Mouse (Mus musculus): ENCODE measurements around the gene Nicn1. TPM values are rescaled to one million over a fixed set of nuclear protein-coding genes. Genes with fewer than 3 reads are reported as not detected.
"Not testable (repeated sequence)": the region's sequence is repeated elsewhere in the genome, so short reads cannot be mapped to it uniquely, and the experiment has no call there.

The Nicn1 gene
- polyA plus RNA-seq, 1 experiment from 2014 or later, result 22.6 TPM

- Histone ChIP-seq H3K9ac (peak overlapping the region; percentile 97), H3K36me3 (no peaks in the 10 kb centered on the region), H3K27me3 (replicated peaks) (no peaks in the 10 kb centered on the region), H3K4me3 (peak overlapping the region; percentile 98), H3K4me1 (replicated peaks) (peaks cover 71% of the 10 kb centered on the region), H3K9me3 (replicated peaks) (no peaks in the 10 kb centered on the region), H3K27ac (ENCODE audit: poor library complexity, severe bottlenecking) (peak overlapping the region; percentile 99), H3K4me2 (peak overlapping the region; percentile 80)
- peak; percentile 40 for ATAC-seq (ENCODE audit: insufficient number of reproducible peaks, low FRiP score)
- under 1% methylated on average over 10 of the region's 10 CpGs for WGBS
Observed at GRCm38 (mm10) chr9:108264191-108264921, 25.9 kb upstream of the Nicn1 start.

DNA sequence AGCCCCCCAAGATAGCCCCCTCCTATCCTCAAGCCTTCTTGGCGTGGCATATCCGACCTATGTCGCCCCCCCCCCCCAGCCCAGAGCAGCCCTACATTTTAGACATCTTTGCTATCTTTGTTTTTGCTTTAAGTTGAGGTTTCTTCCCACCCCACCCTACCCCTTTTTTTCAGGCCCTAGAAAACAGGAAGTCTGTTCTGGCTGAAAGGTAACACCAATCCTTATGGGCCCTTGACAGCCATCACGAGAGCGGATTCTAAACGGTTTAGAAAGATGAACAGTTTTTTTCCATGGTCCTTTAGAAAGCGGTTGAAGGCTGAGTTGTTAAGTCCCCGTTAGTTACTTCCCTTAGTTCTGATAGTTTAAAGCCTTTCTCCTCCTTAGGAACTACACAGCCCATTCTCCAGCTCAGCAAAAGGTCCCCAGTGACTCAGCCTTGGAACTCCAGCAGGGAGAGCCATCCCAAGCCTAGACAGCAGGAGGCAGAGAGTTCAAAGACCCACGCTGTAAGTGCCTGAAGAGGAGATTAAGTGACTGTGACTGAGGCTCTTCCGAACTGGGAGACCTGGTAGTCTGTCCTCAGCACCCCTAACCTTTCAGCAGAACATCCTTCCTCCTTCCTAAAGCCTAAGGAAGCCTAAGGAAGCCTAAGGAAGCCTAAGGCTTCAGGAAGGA lies 23.8 kb upstream of the Nicn1 start:
- Histone ChIP-seq H3K4me1 (replicated peaks) (peaks cover 54% of the 10 kb centered on the region), H3K4me3 (no peak overlapping the region), H3K36me3 (no peaks in the 10 kb centered on the region), H3K27ac (ENCODE audit: poor library complexity, severe bottlenecking) (peak overlapping the region; percentile 56), H3K27me3 (replicated peaks) (no peaks in the 10 kb centered on the region), H3K9me3 (replicated peaks) (no peaks in the 10 kb centered on the region), H3K4me2 (no peak overlapping the region), H3K9ac (no peak overlapping the region)
- ATAC-seq (ENCODE audit: insufficient number of reproducible peaks, low FRiP score), result no peak
- 60% methylated on average over 10 of the region's 10 CpGs for WGBS

DNA sequence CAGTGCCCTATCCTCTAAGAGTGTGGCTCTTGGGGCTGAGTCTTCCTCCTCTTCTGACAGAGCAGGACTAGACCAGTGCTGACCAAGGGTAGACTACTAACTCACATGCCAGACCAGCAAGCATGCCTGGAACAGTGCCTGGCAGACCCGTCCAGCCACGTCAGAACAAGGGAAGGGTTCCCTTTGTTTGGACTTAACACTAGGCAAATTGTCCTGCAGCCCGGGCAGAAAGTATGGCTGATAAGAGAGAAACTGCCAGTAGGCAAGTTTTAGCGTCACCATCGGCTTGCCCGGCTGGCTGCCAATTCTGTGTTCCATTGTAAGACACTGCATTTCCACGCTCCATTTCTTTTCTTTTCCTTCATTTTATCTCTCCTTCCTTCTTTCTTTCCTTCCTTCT lies 22.5 kb upstream of the Nicn1 start:
- no peaks in the 10 kb centered on the region for H3K27me3 ChIP-seq (replicated peaks)
- H3K27ac ChIP-seq (ENCODE audit: poor library complexity, severe bottlenecking), result peak overlapping the region; percentile 45
- no peaks in the 10 kb centered on the region for H3K9me3 ChIP-seq (replicated peaks)
- H3K4me1 ChIP-seq (replicated peaks), result peaks cover 50% of the 10 kb centered on the region
- no peak for ATAC-seq (ENCODE audit: insufficient number of reproducible peaks, low FRiP score)
- H3K4me2 ChIP-seq, result no peak overlapping the region
- no peaks in the 10 kb centered on the region for H3K36me3 ChIP-seq
- no peak overlapping the region for H3K4me3 ChIP-seq
- 40% methylated on average over 7 of the region's 7 CpGs for WGBS
- H3K9ac ChIP-seq, result no peak overlapping the region

GRCm38 (mm10) chr9:108268701-108269100 lies 21.5 kb upstream of the Nicn1 start:
- H3K9ac ChIP-seq; H3K9me3 ChIP-seq (replicated peaks); H3K36me3 ChIP-seq; H3K4me3 ChIP-seq; H3K27me3 ChIP-seq (replicated peaks); H3K4me2 ChIP-seq; ATAC-seq (ENCODE audit: insufficient number of reproducible peaks, low FRiP score); H3K27ac ChIP-seq (ENCODE audit: poor library complexity, severe bottlenecking): not testable (repeated sequence)
- 53% methylated on average over 7 of the region's 7 CpGs for WGBS
- peaks cover 53% of the 10 kb centered on the region for H3K4me1 ChIP-seq (replicated peaks)

GRCm38 (mm10) chr9:108271941-108272340 lies 18.3 kb upstream of the Nicn1 start:
- WGBS, result 26% methylated on average over 2 of the region's 2 CpGs
- Histone ChIP-seq H3K27me3 (replicated peaks) (no peaks in the 10 kb centered on the region), H3K27ac (ENCODE audit: poor library complexity, severe bottlenecking) (no peak overlapping the region), H3K9me3 (replicated peaks) (no peaks in the 10 kb centered on the region), H3K36me3 (no peaks in the 10 kb centered on the region), H3K9ac (no peak overlapping the region), H3K4me2 (no peak overlapping the region), H3K4me3 (no peak overlapping the region), H3K4me1 (replicated peaks) (peaks cover 42% of the 10 kb centered on the region)
- ATAC-seq (ENCODE audit: insufficient number of reproducible peaks, low FRiP score), result no peak

DNA sequence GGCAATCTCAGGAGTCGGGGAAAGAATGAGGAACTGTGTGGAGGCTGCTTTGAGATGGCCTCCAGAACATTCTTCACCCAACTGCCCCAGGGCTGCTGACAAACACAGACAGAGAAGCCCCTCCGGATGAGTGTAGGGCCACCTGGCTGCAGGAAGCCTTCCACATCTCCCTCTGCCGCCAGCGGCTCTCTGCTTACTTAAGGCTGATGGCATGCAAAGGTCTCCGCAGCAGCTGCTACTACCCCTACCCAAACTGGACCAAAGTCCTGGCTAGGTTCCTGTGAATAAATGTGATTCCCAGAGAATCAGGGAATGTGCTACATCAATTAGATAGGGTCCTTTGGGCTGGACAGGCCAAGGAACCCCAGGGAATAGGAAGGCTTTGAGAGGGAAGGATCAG lies 17.5 kb upstream of the Nicn1 start:
- no peaks in the 10 kb centered on the region for H3K9me3 ChIP-seq (replicated peaks)
- H3K27me3 ChIP-seq (replicated peaks), result no peaks in the 10 kb centered on the region
- H3K4me2 ChIP-seq, result no peak overlapping the region
- H3K4me3 ChIP-seq, result no peak overlapping the region
- H3K27ac ChIP-seq (ENCODE audit: poor library complexity, severe bottlenecking), result peak overlapping the region; percentile 29; the same call in 1 of the 2 replicates
- no peaks in the 10 kb centered on the region for H3K36me3 ChIP-seq
- H3K4me1 ChIP-seq (replicated peaks), result peaks cover 38% of the 10 kb centered on the region
- 0 out of 2 replicates have a peak overlapping the region, but pooled peaks have one; percentile 26 for H3K9ac ChIP-seq
- no peak for ATAC-seq (ENCODE audit: insufficient number of reproducible peaks, low FRiP score)
- WGBS, result 56% methylated on average over 5 of the region's 5 CpGs

- Histone ChIP-seq H3K9ac (no peak overlapping the region), H3K4me2 (no peak overlapping the region), H3K4me1 (replicated peaks) (peaks cover 32% of the 10 kb centered on the region), H3K27ac (ENCODE audit: poor library complexity, severe bottlenecking) (no peak overlapping the region), H3K27me3 (replicated peaks) (no peaks in the 10 kb centered on the region), H3K36me3 (no peaks in the 10 kb centered on the region), H3K9me3 (replicated peaks) (no peaks in the 10 kb centered on the region), H3K4me3 (no peak overlapping the region)
- WGBS, result 78% methylated on average over 4 of the region's 4 CpGs
- ATAC-seq (ENCODE audit: insufficient number of reproducible peaks, low FRiP score), result no peak
Observed at GRCm38 (mm10) chr9:108273485-108273884, 16.7 kb upstream of the Nicn1 start.

DNA sequence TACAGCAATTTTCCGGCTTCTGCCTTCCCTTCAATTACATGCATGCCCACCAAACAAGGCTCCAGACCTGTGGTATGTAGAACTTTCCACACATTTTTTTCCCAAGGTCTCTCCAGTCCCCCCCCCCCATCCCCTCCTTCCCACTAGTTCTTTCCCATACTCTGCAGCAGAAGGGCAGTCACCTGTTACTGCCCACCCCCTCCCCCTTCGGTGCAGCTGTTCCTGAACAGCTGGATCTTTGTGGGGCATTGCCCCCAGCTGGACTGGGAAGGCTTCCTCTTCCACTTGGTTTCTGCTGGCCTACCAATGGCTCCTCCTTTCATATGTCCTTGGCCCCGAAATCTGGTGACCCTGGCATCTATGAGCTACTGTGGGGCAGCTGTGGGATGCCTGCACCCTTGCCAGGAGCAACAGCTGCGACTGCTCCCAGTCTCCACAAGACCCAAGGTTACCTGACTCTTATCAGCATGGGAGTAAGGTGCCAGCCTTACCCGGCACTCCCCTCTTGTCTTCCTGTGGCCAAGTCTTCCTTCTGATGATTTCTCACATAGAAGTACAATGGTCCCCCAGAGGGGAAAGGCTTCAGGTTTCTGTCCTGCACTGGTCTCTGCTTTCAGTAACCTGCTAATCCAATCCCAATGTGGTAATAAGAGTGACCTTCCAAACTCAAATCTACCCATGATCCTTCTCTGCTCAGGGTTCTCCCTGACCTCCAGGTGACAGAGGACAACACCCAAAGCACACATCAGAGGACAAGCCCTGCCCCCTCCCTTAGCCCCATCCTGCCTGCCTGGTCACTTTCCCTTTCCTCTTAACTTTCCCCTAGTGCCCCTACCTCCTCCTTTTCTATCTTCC lies 15.5 kb upstream of the Nicn1 start:
- H3K4me3 ChIP-seq, result no peak overlapping the region
- no peak for ATAC-seq (ENCODE audit: insufficient number of reproducible peaks, low FRiP score)
- H3K4me1 ChIP-seq (replicated peaks), result peaks cover 24% of the 10 kb centered on the region
- H3K4me2 ChIP-seq, result 0 out of 2 replicates have a peak overlapping the region, but pooled peaks have one; percentile 3
- no peaks in the 10 kb centered on the region for H3K36me3 ChIP-seq
- H3K9me3 ChIP-seq (replicated peaks), result no peaks in the 10 kb centered on the region
- peak overlapping the region; percentile 6; the same call in 1 of the 2 replicates for H3K27ac ChIP-seq (ENCODE audit: poor library complexity, severe bottlenecking)
- 72% methylated on average over 5 of the region's 5 CpGs for WGBS
- H3K9ac ChIP-seq, result no peak overlapping the region
- H3K27me3 ChIP-seq (replicated peaks), result no peaks in the 10 kb centered on the region

GRCm38 (mm10) chr9:108275331-108275659 lies 14.9 kb upstream of the Nicn1 start:
- Histone ChIP-seq H3K36me3 (no peaks in the 10 kb centered on the region), H3K9ac (no peak overlapping the region), H3K4me1 (replicated peaks) (peaks cover 27% of the 10 kb centered on the region), H3K4me2 (0 out of 2 replicates have a peak overlapping the region, but pooled peaks have one; percentile 3), H3K4me3 (no peak overlapping the region), H3K9me3 (replicated peaks) (no peaks in the 10 kb centered on the region), H3K27me3 (replicated peaks) (no peaks in the 10 kb centered on the region), H3K27ac (ENCODE audit: poor library complexity, severe bottlenecking) (peak overlapping the region; percentile 6; the same call in 1 of the 2 replicates)
- no peak for ATAC-seq (ENCODE audit: insufficient number of reproducible peaks, low FRiP score)
- WGBS, result 16% methylated on average over 6 of the region's 6 CpGs

DNA sequence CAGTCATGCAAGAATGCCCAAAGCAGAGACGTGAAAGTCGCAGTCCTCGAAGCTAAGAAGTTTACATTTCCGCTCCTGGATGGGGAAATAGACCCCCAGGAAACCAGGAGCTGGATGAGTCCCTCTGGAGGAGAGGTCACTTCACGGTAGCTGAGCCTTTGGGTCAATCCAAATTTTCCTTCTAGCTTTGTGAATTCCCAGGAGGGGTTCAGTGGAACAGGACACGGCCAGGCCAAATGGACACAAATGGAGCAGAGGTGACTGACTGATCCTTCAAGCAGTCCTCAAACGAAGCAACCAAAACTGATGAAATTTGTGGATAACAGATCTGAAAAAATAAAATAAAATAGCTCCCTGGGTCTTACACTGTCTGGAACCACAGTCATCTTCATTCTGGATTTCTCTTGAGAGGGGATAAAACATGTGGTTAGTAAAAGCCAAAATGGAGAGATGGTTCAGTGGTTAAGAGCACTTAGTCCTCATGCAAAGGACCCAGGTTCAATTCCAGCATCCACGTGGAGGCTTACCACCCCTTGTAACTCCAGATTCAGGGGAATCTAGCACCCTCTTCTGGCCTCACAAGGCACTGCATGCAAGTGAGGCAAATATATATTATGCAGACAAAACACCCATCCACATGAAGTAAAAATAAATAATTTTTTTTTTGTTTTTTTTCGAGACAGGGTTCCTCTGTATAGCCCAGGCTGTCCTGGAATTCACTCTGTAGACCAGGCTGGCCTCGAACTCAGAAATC lies 11.4 kb upstream of the Nicn1 start:
- no peaks in the 10 kb centered on the region for H3K36me3 ChIP-seq
- H3K4me2 ChIP-seq, result no peak overlapping the region
- H3K4me1 ChIP-seq (replicated peaks), result peaks cover 21% of the 10 kb centered on the region
- WGBS, result 69% methylated on average over 10 of the region's 10 CpGs
- no peaks in the 10 kb centered on the region for H3K9me3 ChIP-seq (replicated peaks)
- no peak for ATAC-seq (ENCODE audit: insufficient number of reproducible peaks, low FRiP score)
- no peaks in the 10 kb centered on the region for H3K27me3 ChIP-seq (replicated peaks)
- no peak overlapping the region for H3K4me3 ChIP-seq
- H3K9ac ChIP-seq, result no peak overlapping the region
- H3K27ac ChIP-seq (ENCODE audit: poor library complexity, severe bottlenecking), result no peak overlapping the region

Data from heart, embryonic 12.5 days (tissue).